Mouse (Mus musculus): ENCODE data around the gene Leng8. TPM values are rescaled to one million over a fixed set of nuclear protein-coding genes. Genes with fewer than 3 reads are reported as not detected.

Gene Leng8
- polyA plus RNA-seq, 1 experiment from 2014 or later = 78.8 TPM

DNA sequence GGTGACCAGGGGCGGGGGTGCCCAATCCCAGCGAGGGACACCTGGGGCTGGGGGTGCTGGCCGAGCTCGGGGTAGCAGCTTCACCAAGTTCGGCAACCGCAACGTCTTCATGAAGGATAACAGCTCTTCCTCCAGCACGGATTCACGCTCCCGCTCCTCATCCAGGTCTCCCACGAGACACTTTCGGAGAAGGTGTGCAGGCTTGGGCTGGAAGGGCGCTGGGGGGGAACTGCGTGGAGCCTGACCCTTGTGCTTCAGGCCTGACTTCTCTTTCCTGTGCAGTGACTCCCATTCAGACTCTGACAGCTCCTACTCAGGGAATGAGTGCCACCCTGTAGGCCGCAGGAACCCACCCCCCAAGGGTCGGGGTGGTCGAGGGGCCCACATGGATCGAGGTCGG lies 6.7 kb downstream of the Leng8 start:
- H3K36me3 ChIP-seq = peaks cover 95% of the 10 kb centered on the region
- ATAC-seq (replicated peaks) = no peak
- 97% methylated on average over 19 of the region's 19 CpGs for WGBS

DNA sequence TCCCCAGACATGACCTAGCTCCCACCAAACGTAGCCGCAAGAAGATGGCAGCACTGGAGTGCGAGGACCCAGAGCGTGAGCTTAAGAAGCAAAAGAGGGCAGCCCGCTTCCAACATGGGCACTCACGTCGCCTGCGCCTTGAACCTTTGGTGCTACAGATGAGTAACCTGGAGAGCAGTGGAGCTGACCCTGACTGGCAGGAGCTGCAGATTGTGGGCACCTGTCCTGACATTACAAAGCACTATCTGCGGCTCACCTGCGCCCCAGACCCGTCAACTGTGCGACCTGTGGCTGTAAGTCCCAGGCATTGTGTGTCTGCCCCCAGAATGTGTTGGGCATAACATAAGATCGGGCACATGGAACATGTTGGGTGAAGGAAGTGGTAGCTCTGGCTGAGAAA lies 7.2 kb downstream of the Leng8 start:
- H3K4me2 ChIP-seq (replicated peaks) = no peak overlapping the region
- no peak for ATAC-seq (replicated peaks)
- H3K4me3 ChIP-seq = no peak overlapping the region
- no peak overlapping the region for H3K27ac ChIP-seq (replicated peaks)
- 97% methylated on average over 13 of the region's 13 CpGs for WGBS
- H3K36me3 ChIP-seq = peaks cover 89% of the 10 kb centered on the region
- H3K27me3 ChIP-seq = no peaks in the 10 kb centered on the region
- peaks cover 9% of the 10 kb centered on the region for H3K4me1 ChIP-seq
- no peak overlapping the region for H3K9ac ChIP-seq (replicated peaks)
- H3K9me3 ChIP-seq = no peaks in the 10 kb centered on the region

More for the DNA sequence above, 6.7 kb downstream of the Leng8 start:
- no peak overlapping the region for H3K27ac ChIP-seq (replicated peaks)
- no peaks in the 10 kb centered on the region for H3K9me3 ChIP-seq
- H3K27me3 ChIP-seq = no peaks in the 10 kb centered on the region
- H3K4me1 ChIP-seq = peaks cover 9% of the 10 kb centered on the region
- no peak overlapping the region for H3K9ac ChIP-seq (replicated peaks)
- H3K4me2 ChIP-seq (replicated peaks) = no peak overlapping the region
- H3K4me3 ChIP-seq = no peak overlapping the region

DNA sequence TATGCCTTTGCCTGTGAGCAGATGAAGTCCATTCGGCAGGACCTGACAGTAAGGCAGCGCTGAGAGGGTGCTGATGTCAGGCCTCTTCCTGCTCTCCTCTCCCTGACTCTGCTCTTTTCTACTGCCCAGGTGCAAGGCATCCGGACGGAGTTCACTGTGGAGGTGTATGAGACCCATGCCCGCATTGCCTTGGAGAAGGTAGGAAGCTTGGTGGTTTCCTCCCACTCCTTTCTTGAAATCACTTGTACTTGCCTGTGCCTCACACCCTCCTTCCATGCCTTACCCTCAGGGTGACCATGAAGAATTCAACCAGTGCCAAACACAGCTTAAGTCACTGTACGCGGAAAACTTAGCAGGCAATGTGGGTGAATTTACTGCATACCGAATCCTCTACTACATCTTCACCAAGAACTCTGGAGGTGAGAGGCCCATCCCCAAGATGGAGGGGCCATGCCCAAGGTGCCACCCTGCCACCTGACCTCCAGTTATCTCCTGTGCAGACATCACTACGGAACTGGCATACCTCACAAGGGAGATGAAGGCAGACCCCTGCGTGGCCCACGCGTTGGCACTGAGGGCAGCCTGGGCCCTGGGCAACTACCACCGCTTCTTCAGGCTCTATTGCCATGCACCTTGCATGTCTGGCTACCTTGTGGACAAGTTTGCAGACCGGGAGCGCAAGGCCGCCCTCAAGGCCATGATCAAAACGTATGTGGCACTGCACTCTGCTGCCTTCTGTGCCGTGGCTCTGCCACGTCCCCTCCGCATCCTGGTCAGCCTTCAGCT lies 8.1 kb downstream of the Leng8 start:
- 95% methylated on average over 20 of the region's 20 CpGs for WGBS
- Histone ChIP-seq H3K36me3 (peaks cover 80% of the 10 kb centered on the region), H3K4me3 (no peak overlapping the region), H3K9me3 (no peaks in the 10 kb centered on the region), H3K9ac (replicated peaks) (no peak overlapping the region), H3K4me1 (peaks cover 12% of the 10 kb centered on the region), H3K27me3 (no peaks in the 10 kb centered on the region), H3K27ac (replicated peaks) (no peak overlapping the region), H3K4me2 (replicated peaks) (no peak overlapping the region)
- ATAC-seq (replicated peaks) = no peak

DNA sequence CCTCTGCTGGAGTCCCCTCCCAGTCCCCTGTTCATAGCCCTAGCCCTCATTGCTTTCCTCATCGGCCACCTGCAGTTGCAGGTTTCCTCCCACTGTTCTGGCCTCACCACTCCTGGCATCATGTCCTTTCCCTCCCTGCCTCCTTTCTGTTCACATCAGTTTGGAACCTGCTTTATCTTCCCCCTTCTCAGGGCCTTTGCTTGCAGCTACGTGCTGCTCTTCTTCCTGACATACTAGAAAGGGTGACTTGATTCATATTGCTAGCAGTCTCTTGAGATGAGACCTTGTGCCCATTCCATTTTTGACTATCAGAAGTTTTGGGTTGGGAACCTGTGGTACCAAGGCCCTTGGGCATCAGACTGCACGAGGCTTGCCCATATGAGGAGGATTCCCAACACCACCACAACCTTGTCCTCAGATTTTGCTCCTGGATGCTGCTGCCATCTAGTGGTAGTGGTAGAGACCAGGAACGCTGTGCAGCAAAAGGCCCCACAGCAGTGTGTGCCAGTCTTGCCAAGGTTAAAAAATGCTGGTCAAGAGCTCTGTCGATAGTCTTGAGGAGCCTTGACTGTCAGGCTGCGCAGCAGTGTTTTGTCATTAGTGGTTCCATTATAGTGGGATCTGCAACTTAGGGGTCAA lies 8.8 kb downstream of the Leng8 start:
- H3K9me3 ChIP-seq = no peaks in the 10 kb centered on the region
- H3K36me3 ChIP-seq = peaks cover 73% of the 10 kb centered on the region
- H3K27me3 ChIP-seq = peaks cover under 1% of the 10 kb centered on the region; the same call in 1 of the 2 replicates
- no peak overlapping the region for H3K9ac ChIP-seq (replicated peaks)
- no peak overlapping the region for H3K4me2 ChIP-seq (replicated peaks)
- 65% methylated on average over 6 of the region's 6 CpGs for WGBS
- H3K4me3 ChIP-seq = no peak overlapping the region
- H3K27ac ChIP-seq (replicated peaks) = no peak overlapping the region
- no peak for ATAC-seq (replicated peaks)
- H3K4me1 ChIP-seq = peaks cover 19% of the 10 kb centered on the region

DNA sequence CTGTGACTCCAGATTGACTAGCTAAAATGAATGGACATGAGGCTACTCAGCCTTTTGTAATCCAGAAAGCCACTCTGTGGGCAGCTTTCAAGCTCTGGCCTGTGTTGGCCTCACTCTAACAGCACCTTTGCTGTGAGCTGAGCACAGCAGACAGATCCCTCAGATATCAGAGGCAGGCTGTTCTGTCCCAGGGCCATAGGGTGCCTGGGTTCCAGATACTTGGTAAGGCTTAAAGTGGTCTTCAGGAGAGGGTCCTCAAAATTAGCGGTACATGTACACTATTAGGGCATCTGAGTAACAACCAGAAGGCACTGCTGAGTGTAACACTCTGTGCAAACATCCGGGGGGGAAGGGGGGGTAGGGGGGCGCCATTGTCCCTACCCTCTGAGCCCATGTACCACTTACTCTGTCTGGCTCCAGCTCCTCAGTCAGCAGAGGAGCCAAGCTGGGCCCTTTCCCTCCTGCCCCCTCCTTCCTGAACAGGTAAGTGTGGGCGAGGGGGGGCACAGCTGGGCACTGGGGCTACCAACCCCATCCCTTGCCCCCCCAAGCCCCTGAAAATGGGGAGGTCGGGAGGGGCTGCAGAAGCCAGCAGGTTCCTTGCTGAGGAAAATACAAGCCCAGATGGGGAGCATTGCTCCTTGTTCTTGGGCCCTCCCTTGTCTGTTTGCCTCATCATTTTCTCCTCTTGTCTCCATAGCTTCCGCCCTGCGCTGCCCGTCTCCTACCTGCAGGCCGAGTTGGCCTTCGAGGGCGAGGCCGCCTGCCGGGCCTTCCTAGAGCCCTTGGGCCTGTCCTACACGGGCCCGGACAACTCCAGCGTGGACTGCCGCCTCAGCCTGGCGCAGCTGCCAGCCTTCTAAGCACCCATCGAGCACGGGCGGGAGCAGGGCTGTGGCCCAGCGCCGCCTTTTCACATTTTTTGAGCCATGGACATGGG lies 9.7 kb downstream of the Leng8 start:
- no peak overlapping the region for H3K4me2 ChIP-seq (replicated peaks)
- no peaks in the 10 kb centered on the region for H3K9me3 ChIP-seq
- H3K4me3 ChIP-seq = no peak overlapping the region
- H3K4me1 ChIP-seq = peaks cover 27% of the 10 kb centered on the region
- no peak overlapping the region for H3K27ac ChIP-seq (replicated peaks)
- no peak overlapping the region for H3K9ac ChIP-seq (replicated peaks)
- no peak for ATAC-seq (replicated peaks)
- peaks cover 9% of the 10 kb centered on the region; the same call in 1 of the 2 replicates for H3K27me3 ChIP-seq
- 91% methylated on average over 23 of the region's 23 CpGs for WGBS
- H3K36me3 ChIP-seq = peaks cover 65% of the 10 kb centered on the region

DNA sequence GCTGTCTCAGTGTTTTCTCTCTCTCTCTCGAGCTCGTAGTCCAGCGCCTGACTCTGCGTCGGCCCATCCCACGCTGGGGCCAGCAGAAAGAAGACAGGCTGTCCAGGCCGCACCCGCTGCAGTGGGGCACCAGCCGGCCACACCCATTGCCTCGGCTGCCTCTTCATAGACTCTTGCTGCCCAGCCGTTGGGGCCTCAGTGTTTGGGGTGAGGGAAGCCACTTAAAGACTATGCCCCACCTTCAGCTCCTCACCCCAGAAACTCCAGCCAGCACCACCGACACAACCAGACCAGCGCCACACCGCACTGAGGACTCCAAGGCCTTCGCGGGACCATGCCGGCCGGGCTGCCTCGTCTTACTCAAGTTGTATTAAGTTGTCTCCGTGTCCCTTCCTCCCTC lies 10.5 kb downstream of the Leng8 start:
- Histone ChIP-seq H3K36me3 (peaks cover 56% of the 10 kb centered on the region), H3K27ac (replicated peaks) (no peak overlapping the region), H3K9ac (replicated peaks) (no peak overlapping the region), H3K27me3 (peaks cover 16% of the 10 kb centered on the region; the same call in 1 of the 2 replicates), H3K9me3 (no peaks in the 10 kb centered on the region), H3K4me3 (no peak overlapping the region), H3K4me2 (replicated peaks) (no peak overlapping the region), H3K4me1 (peaks cover 28% of the 10 kb centered on the region)
- ATAC-seq (replicated peaks) = no peak
- 93% methylated on average over 20 of the region's 20 CpGs for WGBS

DNA sequence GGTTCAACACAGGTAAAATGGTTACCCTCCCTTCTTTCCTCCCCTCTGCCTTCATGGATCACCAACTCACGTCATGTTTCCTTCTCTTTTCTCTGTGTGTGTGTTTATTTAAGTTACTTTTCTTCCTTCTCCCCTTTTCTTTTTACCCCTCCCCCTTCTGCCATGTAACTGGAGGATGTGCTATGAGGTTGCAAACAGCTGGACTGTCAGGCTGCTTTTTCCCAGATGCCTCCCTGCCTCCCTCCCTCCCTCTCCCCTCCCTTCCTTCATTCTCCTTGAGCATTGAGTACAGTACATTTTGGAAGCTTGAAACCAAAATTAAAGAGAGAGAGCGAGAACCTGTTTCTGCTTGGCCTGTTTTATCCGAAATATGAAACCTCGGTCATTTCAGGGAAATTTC lies 11.0 kb downstream of the Leng8 start:
- Histone ChIP-seq H3K4me2 (replicated peaks) (no peak overlapping the region), H3K9ac (replicated peaks) (no peak overlapping the region)
- no peak for ATAC-seq (replicated peaks)

DNA sequence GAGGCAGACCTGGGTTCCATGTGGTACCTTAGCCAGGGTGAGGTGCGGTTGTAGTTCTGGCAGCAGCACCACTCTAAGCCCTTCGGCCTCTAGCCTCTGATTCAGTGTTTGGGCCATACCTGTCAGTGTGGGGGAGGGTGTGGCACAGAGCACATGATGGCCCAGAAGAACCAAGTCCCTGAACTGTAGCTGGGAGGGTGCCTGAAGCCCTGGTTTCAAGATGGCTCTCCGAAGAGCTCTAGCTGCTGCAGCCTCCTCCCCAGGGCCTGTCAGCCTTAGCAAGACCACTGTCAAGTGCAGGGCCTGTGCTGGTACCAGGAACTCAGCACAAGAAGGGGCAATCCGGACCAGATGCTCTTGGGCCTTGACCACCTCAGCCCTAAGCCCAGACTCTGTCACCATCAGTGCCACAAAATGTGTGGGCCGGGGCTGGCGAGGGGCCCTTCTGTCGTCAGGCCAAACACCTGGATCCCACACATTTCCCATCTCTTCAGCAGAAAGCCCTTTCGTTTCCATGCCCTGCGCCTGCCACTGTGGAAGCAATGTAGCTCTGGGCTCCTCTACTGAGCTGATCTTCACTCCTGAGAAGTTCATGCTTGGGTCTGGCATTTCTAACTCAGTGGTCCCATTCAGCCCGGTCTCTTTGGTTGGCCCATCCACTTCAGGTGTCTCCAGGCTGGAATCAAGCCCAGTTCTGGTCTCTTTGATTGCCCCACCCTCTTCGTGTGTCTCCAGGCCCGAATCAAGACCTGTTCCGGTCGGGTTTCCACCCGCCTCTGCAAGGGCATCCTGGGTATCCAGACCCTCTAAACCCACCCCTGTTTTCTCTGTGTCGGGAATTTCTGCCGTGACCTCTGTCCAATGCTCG lies 11.7 kb downstream of the Leng8 start:
- Histone ChIP-seq H3K9me3 (no peaks in the 10 kb centered on the region), H3K4me2 (replicated peaks) (peak overlapping the region; percentile 96), H3K9ac (replicated peaks) (peak overlapping the region; percentile 75), H3K4me1 (peaks cover 28% of the 10 kb centered on the region), H3K27me3 (peaks cover 19% of the 10 kb centered on the region; the same call in 1 of the 2 replicates), H3K36me3 (peaks cover 44% of the 10 kb centered on the region), H3K27ac (replicated peaks) (peak overlapping the region; percentile 86), H3K4me3 (peak overlapping the region; percentile 76)
- 27% methylated on average over 18 of the region's 18 CpGs for WGBS
- peak; percentile 20; the same call in 1 of the 2 replicates for ATAC-seq (replicated peaks)

More for the DNA sequence above, 11.0 kb downstream of the Leng8 start:
- H3K9me3 ChIP-seq = no peaks in the 10 kb centered on the region
- H3K36me3 ChIP-seq = peaks cover 52% of the 10 kb centered on the region
- H3K27ac ChIP-seq (replicated peaks) = no peak overlapping the region
- H3K4me3 ChIP-seq = 0 out of 2 replicates have a peak overlapping the region, but pooled peaks have one; percentile 76
- 88% methylated on average over 4 of the region's 4 CpGs for WGBS
- peaks cover 28% of the 10 kb centered on the region for H3K4me1 ChIP-seq
- peaks cover 16% of the 10 kb centered on the region; the same call in 1 of the 2 replicates for H3K27me3 ChIP-seq

DNA sequence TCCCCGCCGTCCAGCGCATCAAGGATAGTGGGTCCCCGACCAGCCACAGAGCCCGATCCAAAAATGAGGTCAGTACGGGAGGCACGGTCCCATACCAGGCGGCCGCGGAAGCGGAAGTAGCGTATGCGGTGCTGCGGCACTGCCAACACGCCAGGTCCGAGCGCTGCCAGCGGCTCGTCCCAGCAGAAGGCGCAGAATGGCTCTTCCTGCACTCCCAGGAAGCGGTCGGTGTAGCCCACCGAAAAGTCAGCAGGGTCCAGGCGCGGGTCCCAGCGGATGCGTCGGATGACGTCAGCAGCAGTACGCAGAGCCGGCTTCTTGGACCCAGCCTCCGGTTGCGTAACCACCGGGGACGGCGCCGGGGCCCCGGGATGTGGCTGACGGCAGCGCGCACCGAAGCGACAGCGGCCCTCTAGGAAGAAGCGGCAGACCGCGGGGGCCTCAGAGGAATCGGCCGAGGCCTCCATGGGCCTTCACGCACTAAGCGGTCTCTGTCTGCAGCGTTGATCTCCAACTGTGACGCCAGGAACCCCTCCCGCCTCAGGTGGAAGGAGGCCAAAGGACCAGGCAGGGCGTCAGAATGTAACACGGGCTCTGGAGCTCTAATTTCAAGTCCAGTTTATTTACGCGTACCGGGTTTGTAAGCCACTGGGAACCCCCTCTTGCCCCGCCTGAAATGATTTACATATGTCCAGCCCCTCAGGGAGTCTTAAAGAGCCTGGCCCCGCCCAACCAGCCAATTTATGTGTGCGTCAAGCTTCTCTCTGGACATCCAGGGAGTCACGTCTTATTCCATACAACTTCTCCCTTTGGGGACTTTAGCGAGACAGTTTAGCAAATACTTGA lies 12.6 kb downstream of the Leng8 start:
- Histone ChIP-seq H3K27me3 (peaks cover 19% of the 10 kb centered on the region; the same call in 1 of the 2 replicates), H3K36me3 (peaks cover 36% of the 10 kb centered on the region), H3K4me3 (peak overlapping the region; percentile 76), H3K4me1 (peaks cover 28% of the 10 kb centered on the region), H3K9ac (replicated peaks) (peak overlapping the region; percentile 75), H3K4me2 (replicated peaks) (peak overlapping the region; percentile 96), H3K9me3 (no peaks in the 10 kb centered on the region), H3K27ac (replicated peaks) (peak overlapping the region; percentile 86)
- ATAC-seq (replicated peaks) = peak; percentile 80
- under 1% methylated on average over 64 of the region's 64 CpGs for WGBS

DNA sequence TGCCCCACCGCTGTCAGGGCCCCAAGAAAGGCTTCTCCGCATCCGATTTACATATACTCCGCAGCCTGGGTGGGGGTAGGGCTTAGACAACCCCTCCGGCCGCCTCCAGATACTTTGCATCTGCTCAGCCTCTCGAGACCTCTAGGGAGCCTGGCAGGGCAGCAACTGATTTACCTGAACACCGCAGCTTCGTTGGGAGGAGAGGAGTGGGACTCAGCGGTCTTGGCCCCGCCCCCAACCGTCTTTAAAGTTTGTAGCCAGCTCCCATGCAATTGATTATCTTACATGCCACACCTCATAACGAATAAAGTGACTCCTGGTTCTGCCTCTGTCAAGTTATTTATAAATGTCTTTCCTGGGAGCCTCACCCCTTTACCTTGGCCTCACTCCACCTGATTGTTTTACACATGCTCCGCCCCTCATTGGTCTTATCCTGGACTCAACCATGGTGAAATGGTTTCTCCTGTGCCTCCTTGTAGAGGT lies 13.3 kb downstream of the Leng8 start, which contains the start of gene Leng9:
TSS of gene Leng9 (minus strand) at position 316 of the 483 bp plus-strand sequence.
- Histone ChIP-seq H3K27me3 (peaks cover 19% of the 10 kb centered on the region; the same call in 1 of the 2 replicates), H3K4me1 (peaks cover 28% of the 10 kb centered on the region), H3K4me2 (replicated peaks) (peak within 1 kb of the TSS; percentile 96), H3K4me3 (peak within 1 kb of the TSS; percentile 76), H3K9ac (replicated peaks) (peak within 1 kb of the TSS; percentile 75), H3K36me3 (peaks cover 29% of the 10 kb centered on the region), H3K27ac (replicated peaks) (peak within 1 kb of the TSS; percentile 86), H3K9me3 (no peaks in the 10 kb centered on the region)
- under 1% methylated on average over 14 of the region's 14 CpGs for WGBS
- peak; percentile 32 for ATAC-seq (replicated peaks)
